ENCODE assay signal across 8 mouse cellular contexts in genomic region chr3:108537303-108537702, GRCm38 (mm10). TPM values are rescaled to one million over a fixed set of nuclear protein-coding genes. Genes with fewer than 3 reads are reported as not detected.
DNase-seq lines count a peak whose midpoint lies in the region; ATAC-seq and TF ChIP-seq lines count a peak whose summit lies in the region.

No protein-coding gene starts in this region.

- H3K4me3 ChIP-seq in embryonic fibroblast, embryonic 13.5 days (ENCODE audit: insufficient read depth, low read length): 0 out of 2 replicates have a peak overlapping the region, but pooled peaks have one; percentile 2
- no peak overlapping the region for H3K4me3 ChIP-seq in heart, embryonic 11.5 days (ENCODE audit: low read depth, low read length)
- H3K4me3 ChIP-seq in kidney, embryonic 15.5 days (replicated peaks): peak overlapping the region; percentile 28

- H3K9ac ChIP-seq in heart, embryonic 11.5 days (ENCODE audit: low read depth, low read length): no peak overlapping the region
- no peak overlapping the region for H3K9ac ChIP-seq in kidney, embryonic 15.5 days

- H3K36me3 ChIP-seq in heart, embryonic 11.5 days (ENCODE audit: control insufficient read depth, insufficient read depth, low read length): no peaks in the 10 kb centered on the region
- no peaks in the 10 kb centered on the region for H3K36me3 ChIP-seq in kidney, embryonic 15.5 days

- H3K9me3 ChIP-seq in heart, embryonic 11.5 days (replicated peaks; ENCODE audit: control insufficient read depth, low read length): no peaks in the 10 kb centered on the region
- H3K9me3 ChIP-seq in kidney, embryonic 15.5 days (replicated peaks): no peaks in the 10 kb centered on the region

- peak; percentile 85 to 86 for DNase-seq in B cell, adult 2 months
- peak; percentile 97 for DNase-seq in brain, adult 2 months (ENCODE audit: low read depth, low spot score)
- DNase-seq in liver: peak; percentile 82
- peak; percentile 56 to 73 for DNase-seq in spleen, postnatal 36 days (ENCODE audit: low spot score in 2 of 2)

- no peak for TF ChIP-seq POLR2A in embryonic fibroblast, embryonic 13.5 days (IDR thresholded peaks at IDR 0.05; ENCODE audit: low read depth, low read length)

- 7% methylated on average over 17 of the region's 17 CpGs for WGBS in heart, embryonic 11.5 days (ENCODE audit: insufficient replicate concordance)
- WGBS in kidney, embryonic 15.5 days: 6% methylated on average over 17 of the region's 17 CpGs

- ATAC-seq in heart, embryonic 11.5 days (replicated peaks; ENCODE audit: insufficient number of reproducible peaks, low FRiP score, low TSS enrichment): no peak; the same call in 1 of the 2 replicates
- peak; percentile 53 for ATAC-seq in kidney, embryonic 15.5 days (replicated peaks; ENCODE audit: low FRiP score)
- peak; percentile 81 for ATAC-seq in monocyte, adult 5-6 weeks (replicated peaks; ENCODE audit: insufficient number of reproducible peaks, low FRiP score, low TSS enrichment, poor library complexity, severe bottlenecking)

- TF ChIP-seq CTCF in embryonic fibroblast, embryonic 13.5 days (IDR thresholded peaks at IDR 0.05; ENCODE audit: borderline replicate concordance, insufficient read depth, low read length): 0 out of 2 replicates have a peak, but pooled peaks have one; percentile 35

- H3K4me1 ChIP-seq in embryonic fibroblast, embryonic 13.5 days (ENCODE audit: control insufficient read depth, insufficient read depth, low read length): no peaks in the 10 kb centered on the region
- peaks cover 12% of the 10 kb centered on the region; the same call in 1 of the 2 replicates for H3K4me1 ChIP-seq in heart, embryonic 11.5 days (ENCODE audit: control insufficient read depth, insufficient read depth, low read length)
- peaks cover 15% of the 10 kb centered on the region for H3K4me1 ChIP-seq in kidney, embryonic 15.5 days

- H3K27me3 ChIP-seq in heart, embryonic 11.5 days (ENCODE audit: control insufficient read depth, insufficient read depth, low read length): peaks cover 18% of the 10 kb centered on the region
- H3K27me3 ChIP-seq in kidney, embryonic 15.5 days: peaks cover 39% of the 10 kb centered on the region

- peak overlapping the region; percentile 23 for H3K4me2 ChIP-seq in heart, embryonic 11.5 days
- peak overlapping the region; percentile 77 for H3K4me2 ChIP-seq in kidney, embryonic 15.5 days

- H3K27ac ChIP-seq in embryonic fibroblast, embryonic 13.5 days (ENCODE audit: insufficient read depth, low read length): no peak overlapping the region
- H3K27ac ChIP-seq in heart, embryonic 11.5 days (ENCODE audit: low read depth, low read length): no peak overlapping the region
- no peak overlapping the region for H3K27ac ChIP-seq in kidney, embryonic 15.5 days

RNA-seq across cellular contexts. Expression of gene 5330417C22Rik, which starts 1.0 kb away (rescaled TPM):
- not detected in 2 replicates for polyA plus RNA-seq in embryonic fibroblast, embryonic 13.5 days (2011; ENCODE audit: insufficient read length, low read depth, missing spikeins)
- 0.59 and 0.63 TPM in 2 replicates for polyA plus RNA-seq in heart, embryonic 11.5 days (2014; fragmentation: Nextera tagmentation; extraction: Ambion mirVana)
- polyA plus RNA-seq in kidney, embryonic 15.5 days (2015; fragmentation: Nextera tagmentation; extraction: Ambion mirVana): 1.00 and 1.1 TPM in 2 replicates
- total RNA-seq in monocyte, adult 5-6 weeks (2017): 0.11 to 0.19 TPM in 2 of 3 replicates, not detected in the other

RNA-seq across cellular contexts. Expression of gene 1700013F07Rik, which starts 3.4 kb away (rescaled TPM):
- polyA plus RNA-seq in embryonic fibroblast, embryonic 13.5 days (2011; ENCODE audit: insufficient read length, low read depth, missing spikeins): not detected in 2 replicates
- not detected in 2 replicates for polyA plus RNA-seq in heart, embryonic 11.5 days (2014; fragmentation: Nextera tagmentation; extraction: Ambion mirVana)
- polyA plus RNA-seq in kidney, embryonic 15.5 days (2015; fragmentation: Nextera tagmentation; extraction: Ambion mirVana): 0.50 TPM in 1 of 2 replicates, not detected in the other
- total RNA-seq in monocyte, adult 5-6 weeks (2017): not detected in 3 replicates

RNA-seq across cellular contexts. Expression of gene Tmem167b, which starts 25.0 kb away (rescaled TPM):
- 63.4 and 72.1 TPM in 2 replicates for polyA plus RNA-seq in embryonic fibroblast, embryonic 13.5 days (2011; ENCODE audit: insufficient read length, low read depth, missing spikeins)
- 31.7 and 34.6 TPM in 2 replicates for polyA plus RNA-seq in heart, embryonic 11.5 days (2014; fragmentation: Nextera tagmentation; extraction: Ambion mirVana)
- 34.0 and 35.6 TPM in 2 replicates for polyA plus RNA-seq in kidney, embryonic 15.5 days (2015; fragmentation: Nextera tagmentation; extraction: Ambion mirVana)
- 67.3 to 88.2 TPM (median 82.3 TPM) in 3 replicates for total RNA-seq in monocyte, adult 5-6 weeks (2017)

RNA-seq across cellular contexts. Expression of gene Taf13, which starts 34.2 kb away (rescaled TPM):
- polyA plus RNA-seq in embryonic fibroblast, embryonic 13.5 days (2011; ENCODE audit: insufficient read length, low read depth, missing spikeins): 33.9 and 37.0 TPM in 2 replicates
- 25.4 and 31.8 TPM in 2 replicates for polyA plus RNA-seq in heart, embryonic 11.5 days (2014; fragmentation: Nextera tagmentation; extraction: Ambion mirVana)
- polyA plus RNA-seq in kidney, embryonic 15.5 days (2015; fragmentation: Nextera tagmentation; extraction: Ambion mirVana): 34.2 and 42.9 TPM in 2 replicates
- total RNA-seq in monocyte, adult 5-6 weeks (2017): 40.3 to 53.0 TPM (median 51.7 TPM) in 3 replicates

RNA-seq across cellular contexts. Expression of gene Wdr47, which starts 53.8 kb away (rescaled TPM):
- 17.9 and 18.2 TPM in 2 replicates for polyA plus RNA-seq in embryonic fibroblast, embryonic 13.5 days (2011; ENCODE audit: insufficient read length, low read depth, missing spikeins)
- polyA plus RNA-seq in heart, embryonic 11.5 days (2014; fragmentation: Nextera tagmentation; extraction: Ambion mirVana): 7.5 and 8.9 TPM in 2 replicates
- 8.4 and 10.9 TPM in 2 replicates for polyA plus RNA-seq in kidney, embryonic 15.5 days (2015; fragmentation: Nextera tagmentation; extraction: Ambion mirVana)
- 12.4 to 27.1 TPM (median 13.7 TPM) in 3 replicates for total RNA-seq in monocyte, adult 5-6 weeks (2017)
